Mouse (Mus musculus): ENCODE data around the gene Ggta1. TPM values are rescaled to one million over a fixed set of nuclear protein-coding genes. Genes with fewer than 3 reads are reported as not detected.

Gene Ggta1
- polyA plus RNA-seq, 1 experiment from 2014 or later, result 20.8 TPM

GRCm38 (mm10) chr2:35451484-35452050, 11.5 kb downstream of the Ggta1 start:
- Histone ChIP-seq H3K27ac (no peak overlapping the region), H3K4me1 (peaks cover 14% of the 10 kb centered on the region), H3K4me2 (no peak overlapping the region), H3K9ac (no peak overlapping the region), H3K4me3 (no peak overlapping the region), H3K36me3 (no peaks in the 10 kb centered on the region), H3K27me3 (no peaks in the 10 kb centered on the region), H3K9me3 (no peaks in the 10 kb centered on the region)
- ATAC-seq (ENCODE audit: borderline replicate concordance, extremely low read depth, low FRiP score, low TSS enrichment), result no peak
- WGBS, result 86% methylated on average over 5 of the region's 5 CpGs

- peaks cover 21% of the 10 kb centered on the region for H3K4me1 ChIP-seq
- WGBS, result 65% methylated on average over 4 of the region's 4 CpGs
Measured at GRCm38 (mm10) chr2:35450856-35451255, 12.2 kb downstream of the Ggta1 start.

DNA sequence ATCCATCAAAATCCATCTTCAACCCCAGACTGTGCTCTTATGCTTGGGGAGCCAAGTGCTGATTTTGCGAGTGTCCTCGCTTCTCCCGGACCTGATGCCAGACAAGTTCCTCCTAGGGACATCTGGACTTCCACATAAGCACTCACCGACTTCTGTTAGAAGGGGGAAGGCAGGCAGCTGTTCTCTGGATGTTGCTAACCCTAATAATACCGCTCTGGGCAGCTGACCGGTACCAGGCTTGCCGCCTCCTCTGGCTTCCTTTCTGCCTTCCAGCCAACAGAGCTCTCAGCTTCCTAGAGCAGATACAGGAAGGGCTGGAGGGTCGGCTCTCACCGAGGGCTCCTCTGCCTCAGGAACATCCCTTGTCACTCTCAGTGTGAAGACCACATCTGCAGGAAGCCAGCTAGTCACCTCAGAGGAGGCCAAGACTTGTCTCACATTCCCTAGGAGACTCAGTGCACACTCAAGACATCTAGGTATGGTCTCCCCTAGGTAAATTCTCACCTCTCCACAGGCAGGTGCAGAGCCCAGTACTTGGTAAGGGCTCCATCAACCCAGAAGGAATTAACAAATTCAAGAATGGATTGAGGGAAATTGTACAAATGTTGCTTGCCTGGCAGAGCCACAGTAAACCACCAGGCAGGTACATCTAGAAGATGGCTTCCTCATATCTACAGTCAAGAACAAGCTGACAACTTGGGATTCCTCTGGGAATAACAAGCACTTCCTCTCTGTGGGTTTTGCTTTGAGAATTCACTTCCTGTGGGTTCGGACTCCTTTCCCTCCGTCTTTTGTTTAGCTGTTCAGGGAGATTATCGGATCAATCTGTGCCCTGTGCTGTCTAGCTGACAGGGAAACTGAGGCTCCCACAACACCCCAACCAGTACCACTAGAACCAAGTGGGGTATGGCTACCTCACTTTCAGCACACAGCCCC, 13.1 kb downstream of the Ggta1 start:
- WGBS, result 62% methylated on average over 12 of the region's 12 CpGs
- ATAC-seq (ENCODE audit: borderline replicate concordance, extremely low read depth, low FRiP score, low TSS enrichment), result no peak
- peak overlapping the region; percentile 39; the same call in 1 of the 2 replicates for H3K27ac ChIP-seq

More at GRCm38 (mm10) chr2:35450856-35451255, 12.2 kb downstream of the Ggta1 start:
- Histone ChIP-seq H3K9me3 (no peaks in the 10 kb centered on the region), H3K27ac (no peak overlapping the region), H3K36me3 (no peaks in the 10 kb centered on the region), H3K4me3 (no peak overlapping the region), H3K27me3 (no peaks in the 10 kb centered on the region), H3K4me2 (no peak overlapping the region), H3K9ac (no peak overlapping the region)
- no peak for ATAC-seq (ENCODE audit: borderline replicate concordance, extremely low read depth, low FRiP score, low TSS enrichment)

DNA sequence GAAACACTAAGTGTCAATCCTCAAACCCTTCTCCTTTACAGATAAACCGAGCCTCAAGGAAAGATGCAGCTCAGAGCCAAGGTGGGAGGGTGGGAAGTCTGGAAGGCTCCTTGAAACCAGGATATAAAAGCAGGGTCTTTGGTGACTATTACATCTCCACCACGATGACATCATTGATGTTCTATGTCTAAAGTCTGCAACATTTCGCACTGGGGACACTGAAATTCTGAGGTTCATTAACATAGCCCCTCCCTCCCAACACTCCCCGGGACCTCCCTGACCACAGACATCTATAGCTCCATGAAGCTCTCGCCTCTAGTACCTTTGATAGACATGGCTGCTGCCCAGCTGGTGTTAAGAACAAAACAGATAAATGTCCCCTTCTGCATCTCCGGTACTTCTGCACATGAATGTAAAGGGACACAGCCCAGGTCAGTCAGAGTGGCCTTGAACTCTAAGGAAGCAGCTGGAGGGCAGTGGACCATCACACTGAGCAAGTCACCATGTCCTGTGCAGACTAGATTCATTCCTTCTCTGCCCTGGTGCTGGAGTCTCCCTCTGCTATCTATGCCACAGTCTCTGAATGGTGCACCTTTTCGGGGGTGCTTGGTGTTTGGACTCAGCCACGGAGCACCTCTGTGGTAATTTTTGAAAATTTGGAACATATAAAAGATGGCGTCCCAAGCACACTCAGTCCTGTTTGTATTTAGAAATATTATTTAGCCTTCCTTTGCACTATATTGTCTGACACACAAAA, 13.9 kb downstream of the Ggta1 start:
- Histone ChIP-seq H3K27ac (peak overlapping the region; percentile 47), H3K4me3 (no peak overlapping the region), H3K9me3 (no peaks in the 10 kb centered on the region), H3K4me2 (no peak overlapping the region), H3K9ac (no peak overlapping the region), H3K27me3 (no peaks in the 10 kb centered on the region), H3K36me3 (no peaks in the 10 kb centered on the region), H3K4me1 (peaks cover 38% of the 10 kb centered on the region)
- no peak for ATAC-seq (ENCODE audit: borderline replicate concordance, extremely low read depth, low FRiP score, low TSS enrichment)
- WGBS, result 79% methylated on average over 9 of the region's 9 CpGs

More for the DNA sequence above, 13.1 kb downstream of the Ggta1 start:
- Histone ChIP-seq H3K36me3 (no peaks in the 10 kb centered on the region), H3K4me2 (no peak overlapping the region), H3K4me1 (peaks cover 30% of the 10 kb centered on the region), H3K9ac (no peak overlapping the region), H3K27me3 (no peaks in the 10 kb centered on the region), H3K4me3 (no peak overlapping the region), H3K9me3 (no peaks in the 10 kb centered on the region)

DNA sequence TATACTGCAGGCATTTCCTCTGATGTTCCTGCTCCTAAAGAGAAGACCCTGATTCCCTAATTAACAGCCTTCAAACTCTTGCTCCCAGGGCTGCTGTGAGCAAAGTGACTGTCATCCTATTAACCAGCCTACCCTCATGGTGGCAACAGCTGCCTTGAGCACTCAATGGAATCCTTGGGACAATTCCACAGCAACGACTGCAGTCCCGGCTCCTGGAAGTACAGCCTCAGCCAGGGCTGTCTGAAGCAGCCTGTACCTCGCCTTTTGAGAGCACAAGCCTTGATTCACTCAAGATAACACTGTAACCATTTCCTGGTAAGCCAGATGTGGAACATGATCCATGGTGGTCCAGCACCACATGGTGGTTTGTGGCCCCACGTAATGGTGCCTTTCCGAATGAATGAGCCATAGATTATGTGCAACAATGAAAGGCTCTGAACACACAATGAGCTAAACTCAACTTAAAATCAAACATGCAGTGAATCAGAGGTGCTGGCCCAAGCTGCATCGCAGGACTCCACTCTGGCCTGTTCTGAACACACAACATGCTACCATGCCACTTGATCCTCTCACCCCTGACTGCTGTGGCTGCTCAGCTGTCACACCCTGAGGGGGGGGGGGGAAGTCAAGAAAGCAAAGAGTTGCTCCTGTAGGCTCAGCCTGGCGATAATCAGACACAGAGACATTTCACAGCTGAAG, 14.7 kb downstream of the Ggta1 start:
- H3K9ac ChIP-seq, result no peak overlapping the region
- no peak overlapping the region for H3K4me2 ChIP-seq
- H3K36me3 ChIP-seq, result no peaks in the 10 kb centered on the region
- peak overlapping the region; percentile 47 for H3K27ac ChIP-seq
- no peaks in the 10 kb centered on the region for H3K27me3 ChIP-seq
- H3K9me3 ChIP-seq, result no peaks in the 10 kb centered on the region
- peaks cover 45% of the 10 kb centered on the region for H3K4me1 ChIP-seq
- WGBS, result 54% methylated on average over 7 of the region's 7 CpGs
- no peak overlapping the region for H3K4me3 ChIP-seq
- ATAC-seq (ENCODE audit: borderline replicate concordance, extremely low read depth, low FRiP score, low TSS enrichment), result no peak

- Histone ChIP-seq H3K9ac (no peak overlapping the region), H3K9me3 (no peaks in the 10 kb centered on the region), H3K27ac (peak overlapping the region; percentile 73; the same call in 1 of the 2 replicates), H3K4me3 (no peak overlapping the region), H3K4me2 (no peak overlapping the region), H3K4me1 (peaks cover 47% of the 10 kb centered on the region), H3K27me3 (no peaks in the 10 kb centered on the region), H3K36me3 (no peaks in the 10 kb centered on the region)
- 76% methylated on average over 7 of the region's 7 CpGs for WGBS
- no peak for ATAC-seq (ENCODE audit: borderline replicate concordance, extremely low read depth, low FRiP score, low TSS enrichment)
Measured at GRCm38 (mm10) chr2:35447453-35447852, 15.6 kb downstream of the Ggta1 start.

DNA sequence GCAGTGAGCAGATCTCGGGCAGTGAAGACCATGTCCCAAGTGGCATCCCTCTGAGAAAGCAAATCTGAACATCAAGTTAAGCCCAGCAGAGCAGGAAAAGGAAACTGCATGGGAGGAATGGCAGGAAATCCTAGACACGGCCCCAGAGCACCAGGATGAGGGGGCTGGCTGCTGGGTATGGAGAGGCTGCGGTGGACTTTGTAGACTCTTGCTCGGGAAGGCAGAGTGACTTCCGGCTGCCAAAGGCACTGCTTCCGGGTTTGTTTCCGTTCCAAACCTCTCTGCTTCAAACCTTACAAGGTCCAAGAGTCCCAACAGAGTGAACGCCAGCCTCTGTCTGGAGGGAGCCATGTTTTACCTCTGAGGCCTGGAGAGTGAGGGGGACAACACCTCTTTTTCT, 16.2 kb downstream of the Ggta1 start:
- Histone ChIP-seq H3K9ac (no peak overlapping the region), H3K4me3 (no peak overlapping the region), H3K27me3 (no peaks in the 10 kb centered on the region), H3K4me2 (no peak overlapping the region; the same call in 1 of the 2 replicates), H3K9me3 (no peaks in the 10 kb centered on the region), H3K27ac (peak overlapping the region; percentile 73), H3K4me1 (peaks cover 52% of the 10 kb centered on the region), H3K36me3 (no peaks in the 10 kb centered on the region)
- no peak for ATAC-seq (ENCODE audit: borderline replicate concordance, extremely low read depth, low FRiP score, low TSS enrichment)
- WGBS, result 67% methylated on average over 8 of the region's 8 CpGs

GRCm38 (mm10) chr2:35446300-35446699, 16.7 kb downstream of the Ggta1 start:
- H3K4me3 ChIP-seq, result no peak overlapping the region
- WGBS, result 74% methylated on average over 5 of the region's 5 CpGs
- peak overlapping the region; percentile 73 for H3K27ac ChIP-seq
- no peaks in the 10 kb centered on the region for H3K27me3 ChIP-seq
- H3K4me1 ChIP-seq, result peaks cover 57% of the 10 kb centered on the region
- no peaks in the 10 kb centered on the region for H3K36me3 ChIP-seq
- no peak overlapping the region for H3K9ac ChIP-seq
- no peak overlapping the region; the same call in 1 of the 2 replicates for H3K4me2 ChIP-seq
- H3K9me3 ChIP-seq, result no peaks in the 10 kb centered on the region
- no peak for ATAC-seq (ENCODE audit: borderline replicate concordance, extremely low read depth, low FRiP score, low TSS enrichment)

DNA sequence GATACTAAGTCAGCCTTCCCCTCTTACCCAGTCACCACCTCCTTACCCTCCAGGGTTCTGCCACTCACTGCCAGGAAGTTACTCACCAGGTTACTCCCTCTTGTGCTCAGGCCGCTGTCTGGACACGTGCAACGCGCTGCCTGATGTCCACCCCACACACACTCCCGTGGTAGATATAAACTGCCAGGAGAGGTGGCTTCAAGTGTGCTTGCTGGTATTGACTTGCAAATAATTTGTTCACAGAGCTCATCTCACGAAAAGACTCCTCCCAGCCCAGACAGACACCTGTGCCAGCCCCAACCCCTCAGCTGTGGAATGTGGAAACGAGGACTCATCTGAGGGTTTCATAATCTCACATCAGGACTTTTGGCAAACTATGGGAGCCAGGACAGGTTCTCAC, 17.4 kb downstream of the Ggta1 start:
- Histone ChIP-seq H3K4me1 (peaks cover 64% of the 10 kb centered on the region), H3K4me2 (no peak overlapping the region), H3K36me3 (no peaks in the 10 kb centered on the region), H3K9me3 (no peaks in the 10 kb centered on the region), H3K27me3 (no peaks in the 10 kb centered on the region), H3K4me3 (no peak overlapping the region), H3K9ac (no peak overlapping the region), H3K27ac (peak overlapping the region; percentile 66; the same call in 1 of the 2 replicates)
- no peak for ATAC-seq (ENCODE audit: borderline replicate concordance, extremely low read depth, low FRiP score, low TSS enrichment)
- 60% methylated on average over 7 of the region's 7 CpGs for WGBS

- Histone ChIP-seq H3K9ac (no peak overlapping the region), H3K27ac (peak overlapping the region; percentile 66), H3K27me3 (no peaks in the 10 kb centered on the region), H3K4me1 (peaks cover 61% of the 10 kb centered on the region), H3K9me3 (no peaks in the 10 kb centered on the region), H3K4me3 (no peak overlapping the region), H3K4me2 (peak overlapping the region; percentile 21), H3K36me3 (no peaks in the 10 kb centered on the region)
- 0 out of 2 replicates have a peak, but pooled peaks have one; percentile 17 for ATAC-seq (ENCODE audit: borderline replicate concordance, extremely low read depth, low FRiP score, low TSS enrichment)
- 55% methylated on average over 6 of the region's 6 CpGs for WGBS
Measured at GRCm38 (mm10) chr2:35444764-35445262, 18.2 kb downstream of the Ggta1 start.

Data from lung, embryonic 15.5 days (tissue).